Mouse (Mus musculus) liver, embryonic 14.5 days (tissue): ENCODE data around the gene Nup153. TPM values are rescaled to one million over a fixed set of nuclear protein-coding genes. Genes with fewer than 3 reads are reported as not detected.

Source experiments
- ATAC-seq: fragments of 200-750 bp; cut with Nextera tagmentation; 2 replicates; pipeline ENCODE4 v1.8.0; 2017; ENCODE audit warnings: moderate number of reproducible peaks, mild to moderate bottlenecking, moderate library complexity; ENCODE audit not compliant: insufficient read depth
- DNase-seq, 3 experiments: peaks; one replicate each; pipeline ENCODE4 v3.0.0-alpha.2; 2012 to 2013; ENCODE audit warnings: low read depth in 3 of 3, low spot score in 3 of 3
- H3K27ac ChIP-seq: fragments of 300-500 bp; sonication (generic); 2 replicates; pipeline ENCODE4 v1.5.1; 2014; ENCODE audit warnings: moderate library complexity, mild to moderate bottlenecking, control low read depth, inconsistent platforms
- H3K27me3 ChIP-seq: fragments of 300-500 bp; sonication (generic); 2 replicates; pipeline ENCODE4 v1.6.1; 2014; ENCODE audit warnings: mild to moderate bottlenecking, low read length, moderate library complexity; ENCODE audit not compliant: control insufficient read depth, insufficient read depth
- H3K36me3 ChIP-seq: fragments of 300-500 bp; sonication (generic); replicated peaks from 2 replicates; pipeline ENCODE4 v1.6.1; 2014; ENCODE audit warnings: low read depth; ENCODE audit not compliant: control insufficient read depth, insufficient read depth
- H3K4me1 ChIP-seq, 2 experiments: fragments of 200-500 bp in 1 of 2; fragments of 300-500 bp in 1 of 2; sonication (generic) in 1 of 2; replicated peaks; 2 replicates each; pipeline ENCODE4 v1.6.1; 2012 to 2014; ENCODE audit warnings: antibody characterized with exemption in 1 of 2, inconsistent platforms in 1 of 2, low read length in 1 of 2; ENCODE audit not compliant: control insufficient read depth in 2 of 2, insufficient read depth in 2 of 2
- H3K4me2 ChIP-seq: fragments of 300-500 bp; sonication (generic); 2 replicates; pipeline ENCODE4 v1.6.1; 2014; ENCODE audit warnings: low read depth, mild to moderate bottlenecking, control low read depth, moderate library complexity
- H3K4me3 ChIP-seq, 2 experiments: fragments of 200-500 bp in 1 of 2; fragments of 300-500 bp in 1 of 2; sonication (generic) in 1 of 2; 2 replicates each; pipeline ENCODE4 v1.5.1; 2012 to 2014; ENCODE audit warnings: low read depth in 2 of 2, low read length in 2 of 2, mild to moderate bottlenecking in 2 of 2, control low read depth in 1 of 2, inconsistent platforms in 1 of 2, moderate library complexity in 1 of 2; ENCODE audit not compliant: insufficient read depth in 1 of 2
- H3K9ac ChIP-seq: fragments of 300-500 bp; sonication (generic); replicated peaks from 2 replicates; pipeline ENCODE4 v1.6.1; 2014; ENCODE audit warnings: mild to moderate bottlenecking, control low read depth, moderate library complexity
- H3K9me3 ChIP-seq: fragments of 300-500 bp; sonication (generic); 2 replicates; pipeline ENCODE4 v1.6.1; 2016; ENCODE audit warnings: low read length, mixed read lengths; ENCODE audit not compliant: control insufficient read depth
- CTCF ChIP-seq: IDR thresholded peaks from 2 replicates; pipeline ENCODE4 v1.5.1; 2016; ENCODE audit warnings: antibody characterized with exemption, low read depth, control low read depth
- EP300 ChIP-seq: IDR thresholded peaks from 2 replicates; pipeline ENCODE4 v1.6.1; 2016; ENCODE audit warnings: antibody characterized with exemption, low read depth
- WGBS: fragments of 180-500 bp; shearing (Covaris S2); extraction: QIAGEN DNeasy Blood & Tissue Kit; methylation state at CpG from one replicate; pipeline ENCODE4 v1.1.7; 2014; ENCODE audit not compliant: insufficient replicate concordance; 5-methylcytosine and 5-hydroxymethylcytosine counted together
- polyA plus RNA-seq, 2 experiments: library from polyadenylated mRNA; depleted of rRNA in 1 of 2; stranded (reverse) in 1 of 2; unstranded in 1 of 2; fragments of >200 nt; fragmentation: Nextera tagmentation in 1 of 2; extraction: Ambion mirVana in 1 of 2; gene quantifications; 2 replicates each; pipeline versions ENCODE4 v1.2.1 to v1.2.3; 2012 to 2014

The Nup153 gene
- polyA plus RNA-seq, 2 experiments: 21.6 to 37.9 TPM

GRCm38 (mm10) chr13:46715976-46716639 lies 11.6 kb downstream of the Nup153 start:
- peaks cover 47% of the 10 kb centered on the region for H3K36me3 ChIP-seq
- H3K27ac ChIP-seq: peak overlapping the region; percentile 6
- peak overlapping the region in 1 of 2 experiments; percentile 23; a peak in 1 of 4 replicates for H3K4me3 ChIP-seq
- 41% methylated on average over 3 of the region's 3 CpGs for WGBS
- peaks cover 10 to 15% of the 10 kb centered on the region in 2 experiments for H3K4me1 ChIP-seq
- TF ChIP-seq CTCF (no peak), EP300 (no peak)
- ATAC-seq (peak; percentile 65), DNase-seq (no peak)
- H3K27me3 ChIP-seq: no peaks in the 10 kb centered on the region
- no peak overlapping the region; the same call in 1 of the 2 replicates for H3K4me2 ChIP-seq
- H3K9ac ChIP-seq: no peak overlapping the region
- no peaks in the 10 kb centered on the region for H3K9me3 ChIP-seq

GRCm38 (mm10) chr13:46713486-46713885 lies 14.3 kb downstream of the Nup153 start:
- DNase-seq (no peak), ATAC-seq (no peak)
- Histone ChIP-seq H3K27ac (no peak overlapping the region), H3K4me1 (peaks cover 2 to 10% of the 10 kb centered on the region in 2 experiments), H3K4me2 (no peak overlapping the region), H3K9me3 (no peaks in the 10 kb centered on the region), H3K4me3 (no peak overlapping the region), H3K9ac (no peak overlapping the region), H3K36me3 (peaks cover 61% of the 10 kb centered on the region), H3K27me3 (no peaks in the 10 kb centered on the region)
- WGBS: 92% methylated on average over 5 of the region's 5 CpGs
- TF ChIP-seq CTCF (no peak), EP300 (no peak)

- H3K4me3 ChIP-seq: no peak overlapping the region
- no peaks in the 10 kb centered on the region for H3K9me3 ChIP-seq
- DNase-seq (no peak), ATAC-seq (no peak)
- no peak overlapping the region for H3K9ac ChIP-seq
- H3K4me1 ChIP-seq: no peaks in the 10 kb centered on the region
- H3K36me3 ChIP-seq: peaks cover 37% of the 10 kb centered on the region
- no peak overlapping the region for H3K4me2 ChIP-seq
- WGBS: 80% methylated on average over 5 of the region's 5 CpGs
- H3K27ac ChIP-seq: no peak overlapping the region
- no peaks in the 10 kb centered on the region for H3K27me3 ChIP-seq
- TF ChIP-seq EP300: no peak
- peak; percentile 51; the same call in 1 of the 2 replicates for TF ChIP-seq CTCF
These were observed 24.6 kb downstream of the Nup153 start for GRCm38 (mm10) chr13:46703138-46703537.

- WGBS: 77% methylated on average over 2 of the region's 2 CpGs
- no peak for DNase-seq
- TF ChIP-seq CTCF (no peak), EP300 (no peak)
- no peaks in the 10 kb centered on the region for H3K4me1 ChIP-seq
- H3K9ac ChIP-seq: no peak overlapping the region
- ATAC-seq: no peak
- H3K4me3 ChIP-seq: no peak overlapping the region
- H3K27ac ChIP-seq: no peak overlapping the region
- no peaks in the 10 kb centered on the region for H3K9me3 ChIP-seq
- no peaks in the 10 kb centered on the region for H3K27me3 ChIP-seq
- H3K4me2 ChIP-seq: no peak overlapping the region
- H3K36me3 ChIP-seq: peaks cover 42% of the 10 kb centered on the region
These were observed 26.3 kb downstream of the Nup153 start for GRCm38 (mm10) chr13:46701486-46701885.

- Histone ChIP-seq H3K4me2 (no peak overlapping the region), H3K9ac (no peak overlapping the region), H3K36me3 (peaks cover 53% of the 10 kb centered on the region), H3K9me3 (no peaks in the 10 kb centered on the region), H3K27ac (no peak overlapping the region), H3K4me3 (no peak overlapping the region), H3K27me3 (no peaks in the 10 kb centered on the region), H3K4me1 (no peaks in the 10 kb centered on the region)
- ATAC-seq (no peak), DNase-seq (no peak)
- WGBS: 85% methylated on average over 1 of the region's 1 CpGs
- no peak for TF ChIP-seq EP300
- TF ChIP-seq CTCF: no peak
These were observed 28.4 kb downstream of the Nup153 start for GRCm38 (mm10) chr13:46699372-46699771.
